Mouse (Mus musculus) thymus, adult 2 months (tissue): ENCODE results near the gene Ntrk2.

Experiments
- CTCF ChIP-seq: fragments of 200-500 bp; IDR thresholded peaks from 2 replicates; pipeline ENCODE4 v1.5.1; 2012; ENCODE audit warnings: mild to moderate bottlenecking, control low read depth, low read length, moderate library complexity, borderline replicate concordance; ENCODE audit not compliant: control insufficient read depth, poor library complexity, insufficient read depth; ENCODE audit errors: extremely low read depth
- POLR2A ChIP-seq: fragments of 200-500 bp; IDR thresholded peaks from 2 replicates; pipeline ENCODE4 v1.6.1; 2012; ENCODE audit warnings: mild to moderate bottlenecking, low read length, control low read depth, moderate library complexity; ENCODE audit not compliant: control insufficient read depth, poor library complexity, insufficient read depth; ENCODE audit errors: extremely low read depth

DNA sequence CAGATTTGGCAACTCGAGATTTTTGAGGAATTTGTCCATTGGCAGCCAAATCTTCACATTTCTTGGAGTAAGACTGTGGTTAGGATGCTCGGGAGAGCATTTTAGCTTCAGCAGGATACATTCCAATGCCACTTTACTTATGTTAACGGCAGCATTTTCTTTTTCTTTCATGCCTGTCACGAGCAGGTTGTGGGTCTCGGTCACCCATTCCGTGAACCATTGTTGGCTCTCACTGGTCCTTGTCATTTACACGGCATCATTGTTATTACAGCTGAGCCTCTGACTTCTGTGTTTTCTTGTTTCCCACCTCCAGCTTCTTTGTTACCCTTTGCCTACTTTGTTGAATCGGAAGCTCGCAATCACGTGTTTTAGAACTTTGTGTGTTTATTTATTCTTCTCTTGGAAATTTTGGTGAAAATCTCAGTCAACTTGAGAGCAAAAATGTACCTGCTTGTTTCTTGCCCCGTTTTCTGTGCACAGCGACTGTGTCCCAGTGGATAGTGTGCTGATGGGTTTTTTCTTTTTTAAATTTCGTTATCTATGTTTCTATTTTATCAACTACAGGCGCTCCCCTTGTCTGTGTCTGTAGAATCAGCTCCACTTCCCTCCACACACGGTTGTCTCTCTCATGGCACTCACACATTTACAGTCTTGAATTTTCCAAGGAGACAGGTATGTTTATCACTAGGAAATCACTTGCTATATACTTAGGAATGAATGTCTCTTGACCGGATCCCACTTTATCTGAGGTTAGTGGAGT is 375.0 kb downstream of the Ntrk2 start:
- TF ChIP-seq CTCF (no peak), POLR2A (no peak)
